Mouse (Mus musculus) liver, embryonic 16.5 days (tissue): ENCODE measurements around the gene Egfl8. TPM values are rescaled to one million over a fixed set of nuclear protein-coding genes. Genes with fewer than 3 reads are reported as not detected.

Experiments used
- ATAC-seq: fragments of 200-750 bp; cut with Nextera tagmentation; 2 replicates; pipeline ENCODE4 v1.8.0; 2017; ENCODE audit warnings: low read depth, mild to moderate bottlenecking, moderate number of reproducible peaks, moderate library complexity
- H3K27ac ChIP-seq: fragments of 300-500 bp; sonication (generic); 2 replicates; pipeline ENCODE4 v1.5.1; 2014; ENCODE audit warnings: mild to moderate bottlenecking, low read length
- H3K27me3 ChIP-seq: fragments of 300-500 bp; sonication (generic); 2 replicates; pipeline ENCODE4 v1.6.1; 2014; ENCODE audit warnings: low read depth, low read length, mixed read lengths; ENCODE audit not compliant: control insufficient read depth, insufficient read depth
- H3K36me3 ChIP-seq: fragments of 300-500 bp; sonication (generic); 2 replicates; pipeline ENCODE4 v1.6.1; 2014; ENCODE audit warnings: mild to moderate bottlenecking; ENCODE audit not compliant: control insufficient read depth, insufficient read depth
- H3K4me1 ChIP-seq: fragments of 300-500 bp; sonication (generic); 2 replicates; pipeline ENCODE4 v1.6.1; 2014; ENCODE audit warnings: low read depth, low read length, mixed read lengths; ENCODE audit not compliant: control insufficient read depth
- H3K4me2 ChIP-seq: fragments of 300-500 bp; sonication (generic); 2 replicates; pipeline ENCODE4 v1.6.1; 2014; ENCODE audit warnings: low read depth, low read length, mixed read lengths
- H3K4me3 ChIP-seq: fragments of 300-500 bp; sonication (generic); 2 replicates; pipeline ENCODE4 v1.5.1; 2014; ENCODE audit warnings: low read depth, mild to moderate bottlenecking, low read length
- H3K9ac ChIP-seq: fragments of 300-500 bp; sonication (generic); 2 replicates; pipeline ENCODE4 v1.6.1; 2014; ENCODE audit warnings: low read depth, low read length
- H3K9me3 ChIP-seq: fragments of 300-500 bp; sonication (generic); replicated peaks from 2 replicates; pipeline ENCODE4 v1.6.1; 2016; ENCODE audit warnings: low read length; ENCODE audit not compliant: control insufficient read depth
- WGBS: fragments of 180-500 bp; shearing (Covaris S2); extraction: QIAGEN DNeasy Blood & Tissue Kit; methylation state at CpG from one replicate; pipeline ENCODE4 v1.1.7; 2014; ENCODE audit not compliant: insufficient replicate concordance; 5-methylcytosine and 5-hydroxymethylcytosine counted together
- polyA plus RNA-seq: library from polyadenylated mRNA; unstranded; fragments of >200 nt; fragmentation: Nextera tagmentation; extraction: Ambion mirVana; gene quantifications from 2 replicates; pipeline ENCODE4 v1.2.1, GENCODE M21; 2015

Egfl8 gene
- polyA plus RNA-seq, 1 experiment from 2014 or later = 0.33 TPM

DNA sequence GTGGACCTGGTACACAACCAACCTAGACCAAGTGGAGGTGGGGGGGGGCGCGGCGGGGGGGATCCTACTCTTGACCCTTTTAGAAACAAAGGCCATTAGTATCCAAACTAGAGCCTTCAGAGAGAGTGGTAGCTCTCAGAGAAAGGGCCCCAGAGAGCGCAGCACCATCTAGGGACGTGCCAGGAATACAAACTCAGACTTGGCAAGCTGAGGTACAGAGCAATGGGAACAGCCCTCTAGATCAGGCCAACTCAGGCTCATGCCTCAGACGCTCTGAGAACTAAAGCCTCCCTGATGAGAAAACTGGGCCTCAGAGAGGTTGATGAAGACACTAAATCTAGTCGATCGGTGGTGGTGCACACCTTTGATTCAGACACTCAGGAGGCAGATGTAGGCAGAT, 30.6 kb downstream of the Egfl8 start:
- 72% methylated on average over 8 of the region's 8 CpGs for WGBS
- H3K9me3 ChIP-seq = no peaks in the 10 kb centered on the region
- H3K36me3 ChIP-seq = no peaks in the 10 kb centered on the region
- H3K4me3 ChIP-seq = no peak overlapping the region
- ATAC-seq = no peak
- no peaks in the 10 kb centered on the region for H3K27me3 ChIP-seq
- no peak overlapping the region for H3K27ac ChIP-seq
- no peak overlapping the region for H3K9ac ChIP-seq
- H3K4me1 ChIP-seq = peaks cover 32% of the 10 kb centered on the region
- H3K4me2 ChIP-seq = no peak overlapping the region

DNA sequence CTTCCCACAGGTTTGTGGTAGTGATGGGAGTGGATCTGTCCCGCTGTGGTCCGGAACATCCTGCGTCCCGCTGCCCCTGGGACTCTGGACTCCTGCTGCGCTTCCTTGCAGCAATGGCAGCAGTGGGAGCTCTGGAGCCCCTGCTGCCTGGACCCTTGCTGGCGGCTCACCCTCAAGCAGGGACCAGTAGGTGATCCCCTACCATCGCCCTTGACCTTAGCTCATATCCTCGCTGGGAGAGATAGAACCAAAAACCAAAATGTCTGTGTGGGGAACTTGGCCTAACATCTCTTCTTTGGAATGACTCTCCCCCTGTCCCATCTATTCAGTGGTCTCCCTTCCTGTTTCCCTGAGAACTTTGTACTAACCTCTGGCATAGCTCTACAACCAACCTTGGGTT, 32.0 kb downstream of the Egfl8 start:
- H3K4me2 ChIP-seq = no peak overlapping the region
- H3K36me3 ChIP-seq = no peaks in the 10 kb centered on the region
- H3K4me1 ChIP-seq = peaks cover 19% of the 10 kb centered on the region
- H3K4me3 ChIP-seq = no peak overlapping the region
- no peaks in the 10 kb centered on the region for H3K9me3 ChIP-seq
- no peak for ATAC-seq
- H3K27me3 ChIP-seq = no peaks in the 10 kb centered on the region
- H3K9ac ChIP-seq = no peak overlapping the region
- H3K27ac ChIP-seq = no peak overlapping the region
- WGBS = 80% methylated on average over 8 of the region's 8 CpGs

DNA sequence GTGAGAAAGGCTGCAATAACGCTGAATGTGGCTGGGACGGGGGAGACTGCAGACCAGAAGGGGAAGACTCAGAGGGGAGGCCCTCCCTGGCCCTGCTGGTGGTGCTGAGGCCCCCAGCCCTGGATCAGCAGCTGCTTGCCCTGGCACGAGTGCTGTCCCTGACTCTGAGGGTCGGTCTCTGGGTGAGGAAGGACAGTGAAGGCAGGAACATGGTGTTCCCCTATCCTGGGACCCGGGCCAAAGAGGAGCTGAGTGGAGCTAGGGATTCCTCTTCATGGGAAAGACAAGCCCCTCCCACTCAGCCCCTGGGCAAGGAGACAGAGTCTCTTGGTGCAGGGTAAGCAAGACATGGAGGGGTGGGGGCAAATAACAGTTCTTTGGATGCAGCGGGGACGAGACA, 32.4 kb downstream of the Egfl8 start:
- H3K4me1 ChIP-seq = peaks cover 15% of the 10 kb centered on the region
- no peak overlapping the region for H3K4me2 ChIP-seq
- H3K4me3 ChIP-seq = no peak overlapping the region
- no peak overlapping the region for H3K9ac ChIP-seq
- H3K27ac ChIP-seq = no peak overlapping the region
- no peaks in the 10 kb centered on the region for H3K27me3 ChIP-seq
- 61% methylated on average over 7 of the region's 7 CpGs for WGBS
- no peaks in the 10 kb centered on the region for H3K36me3 ChIP-seq
- ATAC-seq = no peak
- no peaks in the 10 kb centered on the region for H3K9me3 ChIP-seq

GRCm38 (mm10) chr17:34582528-34582927, 33.2 kb downstream of the Egfl8 start:
- H3K4me2 ChIP-seq = no peak overlapping the region
- H3K9me3 ChIP-seq = no peaks in the 10 kb centered on the region
- no peaks in the 10 kb centered on the region for H3K27me3 ChIP-seq
- H3K9ac ChIP-seq = no peak overlapping the region
- H3K4me1 ChIP-seq = peaks cover 9% of the 10 kb centered on the region
- 75% methylated on average over 12 of the region's 12 CpGs for WGBS
- H3K4me3 ChIP-seq = no peak overlapping the region
- no peaks in the 10 kb centered on the region for H3K36me3 ChIP-seq
- ATAC-seq = no peak
- H3K27ac ChIP-seq = no peak overlapping the region

GRCm38 (mm10) chr17:34578070-34578469, 37.7 kb downstream of the Egfl8 start:
- Histone ChIP-seq H3K27me3 (no peaks in the 10 kb centered on the region), H3K9me3 (no peaks in the 10 kb centered on the region), H3K36me3 (no peaks in the 10 kb centered on the region), H3K9ac (no peak overlapping the region), H3K4me2 (no peak overlapping the region), H3K27ac (no peak overlapping the region), H3K4me3 (no peak overlapping the region), H3K4me1 (no peaks in the 10 kb centered on the region)
- no peak for ATAC-seq
- WGBS = 68% methylated on average over 3 of the region's 3 CpGs

DNA sequence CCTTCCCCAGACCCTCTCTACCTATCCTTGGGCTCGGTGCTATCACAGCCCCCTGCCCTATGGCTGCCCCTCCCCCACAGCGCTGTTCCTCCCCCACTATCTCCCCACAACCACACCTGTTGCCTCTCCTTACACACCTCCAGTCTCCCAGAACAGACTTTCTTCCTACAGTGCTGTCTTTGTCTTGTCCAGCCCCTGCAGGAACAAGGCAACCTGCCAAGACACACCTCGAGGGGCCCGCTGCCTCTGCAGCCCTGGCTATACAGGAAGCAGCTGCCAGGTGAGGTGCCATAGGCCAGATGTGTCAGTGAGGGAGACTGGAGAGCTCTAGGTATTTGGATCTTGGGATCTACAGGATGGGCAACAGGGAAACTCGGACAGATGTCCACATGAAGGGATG, 39.2 kb downstream of the Egfl8 start:
- no peak overlapping the region for H3K4me2 ChIP-seq
- no peaks in the 10 kb centered on the region for H3K27me3 ChIP-seq
- H3K27ac ChIP-seq = no peak overlapping the region
- no peak overlapping the region for H3K9ac ChIP-seq
- no peaks in the 10 kb centered on the region for H3K36me3 ChIP-seq
- 46% methylated on average over 5 of the region's 5 CpGs for WGBS
- H3K4me3 ChIP-seq = no peak overlapping the region
- no peak for ATAC-seq
- no peaks in the 10 kb centered on the region for H3K9me3 ChIP-seq
- H3K4me1 ChIP-seq = no peaks in the 10 kb centered on the region

GRCm38 (mm10) chr17:34572361-34572760, 43.4 kb downstream of the Egfl8 start:
- no peak overlapping the region for H3K4me2 ChIP-seq
- H3K27ac ChIP-seq = no peak overlapping the region
- no peaks in the 10 kb centered on the region for H3K9me3 ChIP-seq
- H3K4me1 ChIP-seq = no peaks in the 10 kb centered on the region
- H3K27me3 ChIP-seq = no peaks in the 10 kb centered on the region; the same call in 1 of the 2 replicates
- ATAC-seq = no peak
- WGBS = 46% methylated on average over 15 of the region's 15 CpGs
- H3K4me3 ChIP-seq = no peak overlapping the region
- H3K9ac ChIP-seq = no peak overlapping the region
- H3K36me3 ChIP-seq = no peaks in the 10 kb centered on the region

- H3K9ac ChIP-seq = no peak overlapping the region
- no peaks in the 10 kb centered on the region; the same call in 1 of the 2 replicates for H3K27me3 ChIP-seq
- no peaks in the 10 kb centered on the region for H3K4me1 ChIP-seq
- no peak overlapping the region for H3K4me2 ChIP-seq
- no peaks in the 10 kb centered on the region for H3K9me3 ChIP-seq
- H3K4me3 ChIP-seq = no peak overlapping the region
- H3K36me3 ChIP-seq = no peaks in the 10 kb centered on the region
- no peak for ATAC-seq
- 11% methylated on average over 5 of the region's 5 CpGs for WGBS
- H3K27ac ChIP-seq = no peak overlapping the region
These were observed 43.9 kb downstream of the Egfl8 start for GRCm38 (mm10) chr17:34571875-34572274.

DNA sequence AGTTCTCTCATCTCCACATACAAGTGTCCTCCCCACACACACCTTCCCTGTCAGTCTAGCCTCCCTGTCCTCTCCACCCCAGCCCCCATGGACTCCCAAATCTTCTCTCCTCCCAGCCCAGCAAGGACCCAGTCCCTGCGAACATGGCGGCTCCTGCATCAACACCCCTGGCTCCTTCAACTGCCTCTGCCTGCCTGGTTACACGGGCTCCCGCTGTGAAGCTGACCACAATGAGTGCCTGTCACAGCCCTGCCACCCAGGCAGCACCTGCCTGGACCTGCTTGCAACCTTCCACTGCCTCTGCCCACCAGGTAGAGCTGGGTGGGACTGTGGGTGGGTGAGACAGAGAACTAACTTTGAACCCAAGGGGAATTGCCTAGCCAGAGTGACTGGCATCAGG, 45.9 kb downstream of the Egfl8 start:
- Histone ChIP-seq H3K9me3 (no peaks in the 10 kb centered on the region), H3K27me3 (no peaks in the 10 kb centered on the region; the same call in 1 of the 2 replicates), H3K4me3 (no peak overlapping the region), H3K27ac (no peak overlapping the region), H3K9ac (no peak overlapping the region), H3K36me3 (no peaks in the 10 kb centered on the region), H3K4me2 (no peak overlapping the region), H3K4me1 (no peaks in the 10 kb centered on the region)
- 62% methylated on average over 4 of the region's 4 CpGs for WGBS
- ATAC-seq = no peak
